Mouse (Mus musculus): ENCODE measurements at regions not wholly inside any gene's neighbourhood (a gene's known extent, or its start where the extent isn't known, plus 50 kb on each side); places are given as distances from the start of the nearest gene placed in this dataset.
A peak's percentile ranks its signal among the peaks of the same experiment; 100 is the strongest.

DNA sequence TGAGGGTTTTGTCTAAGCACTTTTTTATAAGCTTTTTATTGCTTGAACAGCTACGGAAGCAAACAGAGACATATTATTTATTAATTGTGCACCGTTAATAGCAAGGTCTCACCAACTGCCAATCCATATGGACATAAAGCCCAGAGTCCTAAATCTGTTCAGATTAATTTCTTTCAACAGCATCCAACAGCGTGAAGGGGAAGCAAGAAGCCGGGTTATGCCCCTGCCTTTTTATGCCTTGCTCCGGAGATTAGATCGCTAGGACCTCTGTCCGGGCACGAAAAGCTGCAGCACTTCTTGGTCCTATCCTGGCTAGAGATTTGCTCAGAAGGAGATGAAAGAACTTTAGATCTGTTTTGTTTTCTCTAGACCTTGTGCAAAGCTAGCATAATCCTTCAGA is 289.6 kb upstream of the Epha7 start:
- 66% methylated on average over 8 of the region's 8 CpGs for WGBS
- Histone ChIP-seq H3K4me1 (replicated peaks) (no peaks in the 10 kb centered on the region), H3K9ac (no peak overlapping the region), H3K9me3 (no peaks in the 10 kb centered on the region), H3K4me3 (replicated peaks) (no peak overlapping the region), H3K36me3 (no peaks in the 10 kb centered on the region), H3K27ac (no peak overlapping the region), H3K27me3 (replicated peaks) (no peaks in the 10 kb centered on the region), H3K4me2 (replicated peaks) (no peak overlapping the region)
- ATAC-seq: no peak

GRCm38 (mm10) chr4:28542218-28542617 is 270.7 kb upstream of the Epha7 start:
- H3K9me3 ChIP-seq: no peaks in the 10 kb centered on the region
- ATAC-seq: peak; percentile 94
- no peak overlapping the region for H3K27ac ChIP-seq

GRCm38 (mm10) chr4:28542696-28543328 is 270.1 kb upstream of the Epha7 start:
- Histone ChIP-seq H3K27ac (no peak overlapping the region), H3K9me3 (no peaks in the 10 kb centered on the region), H3K4me1 (replicated peaks) (no peaks in the 10 kb centered on the region), H3K4me3 (replicated peaks) (no peak overlapping the region), H3K27me3 (replicated peaks) (no peaks in the 10 kb centered on the region), H3K9ac (no peak overlapping the region), H3K4me2 (replicated peaks) (no peak overlapping the region), H3K36me3 (no peaks in the 10 kb centered on the region)
- ATAC-seq: peak; percentile 51; the same call in 1 of the 2 replicates
- 69% methylated on average over 1 of the region's 1 CpGs for WGBS

More at GRCm38 (mm10) chr4:28542218-28542617, 270.7 kb upstream of the Epha7 start:
- Histone ChIP-seq H3K4me2 (replicated peaks) (no peak overlapping the region), H3K9ac (no peak overlapping the region), H3K27me3 (replicated peaks) (no peaks in the 10 kb centered on the region), H3K4me3 (replicated peaks) (no peak overlapping the region), H3K36me3 (no peaks in the 10 kb centered on the region), H3K4me1 (replicated peaks) (no peaks in the 10 kb centered on the region)
- 19% methylated on average over 1 of the region's 1 CpGs for WGBS

DNA sequence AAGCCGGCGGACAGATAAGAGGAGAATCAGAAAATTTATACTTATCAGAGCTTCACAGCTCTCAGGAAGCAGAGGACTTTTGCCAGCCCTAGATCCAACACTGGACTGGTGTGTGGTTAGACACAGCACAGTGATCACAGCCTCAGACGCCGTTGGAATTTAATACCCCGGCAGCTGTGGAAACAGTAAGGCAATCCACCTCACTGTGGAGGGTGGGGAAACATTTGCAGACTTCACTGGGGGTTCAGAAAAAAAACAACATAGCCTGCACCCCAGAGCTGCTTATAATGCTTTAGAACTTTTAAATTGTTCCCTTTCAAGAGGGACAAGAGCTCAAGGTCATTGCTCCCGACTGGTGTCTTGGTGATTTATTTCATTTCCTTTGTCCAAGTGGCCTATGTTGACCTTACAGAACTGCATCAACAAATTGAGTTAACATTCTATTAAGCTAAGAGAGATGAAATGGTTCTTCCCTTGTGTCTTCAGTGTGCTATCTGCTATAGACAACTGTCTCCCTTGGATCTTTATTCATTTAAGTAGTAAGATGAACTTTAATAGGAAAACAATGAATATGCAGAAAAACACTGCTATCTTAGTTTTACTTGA is 264.6 kb upstream of the Epha7 start:
- H3K27me3 ChIP-seq (replicated peaks): no peaks in the 10 kb centered on the region
- no peaks in the 10 kb centered on the region for H3K36me3 ChIP-seq
- ATAC-seq: no peak
- H3K4me3 ChIP-seq (replicated peaks): no peak overlapping the region
- 38% methylated on average over 6 of the region's 6 CpGs for WGBS
- no peak overlapping the region for H3K9ac ChIP-seq
- no peak overlapping the region for H3K27ac ChIP-seq
- no peak overlapping the region for H3K4me2 ChIP-seq (replicated peaks)
- no peaks in the 10 kb centered on the region for H3K9me3 ChIP-seq
- H3K4me1 ChIP-seq (replicated peaks): no peaks in the 10 kb centered on the region

DNA sequence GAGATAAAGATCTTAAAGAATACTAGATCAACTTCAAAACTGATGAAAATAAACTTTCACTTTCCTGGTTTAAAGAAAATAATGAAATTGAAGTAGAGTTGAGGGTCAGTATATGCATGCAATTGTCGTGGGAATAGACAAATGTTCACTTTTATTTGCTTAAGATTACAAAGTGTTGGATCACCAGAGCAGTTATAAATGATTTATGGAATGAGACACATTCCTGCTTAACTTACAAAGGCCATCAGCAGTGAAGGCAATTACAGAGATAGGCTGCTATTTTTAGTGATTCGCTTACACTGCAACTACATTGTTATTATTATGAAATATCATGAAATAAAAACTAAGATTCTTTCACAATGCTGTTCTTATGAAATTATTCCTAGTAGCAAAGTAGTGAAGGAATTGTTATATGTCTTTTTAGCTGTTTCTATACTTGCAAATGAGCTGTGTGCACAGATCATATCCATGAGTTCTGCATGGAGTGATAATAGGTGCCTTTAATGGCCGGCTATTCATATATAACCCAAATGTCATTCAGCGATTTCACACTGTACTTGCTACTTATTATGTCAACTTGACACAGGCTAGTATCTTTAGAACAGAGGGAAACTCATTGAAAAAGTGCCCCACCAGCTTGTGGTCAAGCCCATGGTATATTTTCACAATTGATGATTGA is 241.7 kb upstream of the Epha7 start:
- no peak overlapping the region for H3K4me2 ChIP-seq (replicated peaks)
- H3K9me3 ChIP-seq: no peaks in the 10 kb centered on the region
- H3K4me1 ChIP-seq (replicated peaks): no peaks in the 10 kb centered on the region
- H3K27ac ChIP-seq: no peak overlapping the region
- H3K27me3 ChIP-seq (replicated peaks): no peaks in the 10 kb centered on the region
- no peaks in the 10 kb centered on the region for H3K36me3 ChIP-seq
- H3K9ac ChIP-seq: no peak overlapping the region
- peak; percentile 86 for ATAC-seq
- no peak overlapping the region for H3K4me3 ChIP-seq (replicated peaks)
- 64% methylated on average over 4 of the region's 4 CpGs for WGBS

GRCm38 (mm10) chr4:28588745-28589530 is 224.0 kb upstream of the Epha7 start:
- no peaks in the 10 kb centered on the region for H3K9me3 ChIP-seq
- H3K27me3 ChIP-seq (replicated peaks): no peaks in the 10 kb centered on the region
- H3K4me2 ChIP-seq (replicated peaks): no peak overlapping the region
- 70% methylated on average over 12 of the region's 12 CpGs for whole genome bisulfite sequencing
- no peak for ATAC-seq
- no peaks in the 10 kb centered on the region for H3K36me3 ChIP-seq
- H3K4me1 ChIP-seq (replicated peaks): no peaks in the 10 kb centered on the region
- no peak overlapping the region for H3K4me3 ChIP-seq (replicated peaks)
- no peak overlapping the region for H3K27ac ChIP-seq
- no peak overlapping the region for H3K9ac ChIP-seq
